Mouse (Mus musculus): ENCODE measurements around the gene Rnf115. TPM values are rescaled to one million over a fixed set of nuclear protein-coding genes. Genes with fewer than 3 reads are reported as not detected.
"Not testable (repeated sequence)": the region's sequence is repeated elsewhere in the genome, so short reads cannot be mapped to it uniquely, and the experiment has no call there.

Gene Rnf115
- total and polyA plus RNA-seq, 2 experiments from 2014 or later: 52.6 to 63.6 TPM

- 0 out of 2 replicates have a peak, but pooled peaks cover 1% of the 10 kb centered on the region for H3K36me3 ChIP-seq (ENCODE audit: insufficient read depth)
- no peaks in the 10 kb centered on the region for H3K27me3 ChIP-seq (ENCODE audit: insufficient read depth, low read length)
- 22% methylated on average over 7 of the region's 7 CpGs for WGBS
- no peaks in the 10 kb centered on the region for H3K9me3 ChIP-seq (ENCODE audit: low read length)
- H3K4me2 ChIP-seq (ENCODE audit: low read depth): peak overlapping the region; percentile 64
- ATAC-seq (no peak), DNase-seq (no peak)
- H3K9ac ChIP-seq: peak overlapping the region; percentile 70
- H3K27ac ChIP-seq (ENCODE audit: low read depth, low read length): no peak overlapping the region
- no peak for TF ChIP-seq CTCF (IDR thresholded peaks at IDR 0.05; ENCODE audit: low read depth)
- peaks cover 11% of the 10 kb centered on the region; the same call in 1 of the 2 replicates for H3K4me1 ChIP-seq (ENCODE audit: insufficient read depth)
- H3K4me3 ChIP-seq (ENCODE audit: low read depth, low read length): peak overlapping the region; percentile 56
Observed at GRCm38 (mm10) chr3:96728634-96729402, 1.4 kb downstream of the Rnf115 start.

DNA sequence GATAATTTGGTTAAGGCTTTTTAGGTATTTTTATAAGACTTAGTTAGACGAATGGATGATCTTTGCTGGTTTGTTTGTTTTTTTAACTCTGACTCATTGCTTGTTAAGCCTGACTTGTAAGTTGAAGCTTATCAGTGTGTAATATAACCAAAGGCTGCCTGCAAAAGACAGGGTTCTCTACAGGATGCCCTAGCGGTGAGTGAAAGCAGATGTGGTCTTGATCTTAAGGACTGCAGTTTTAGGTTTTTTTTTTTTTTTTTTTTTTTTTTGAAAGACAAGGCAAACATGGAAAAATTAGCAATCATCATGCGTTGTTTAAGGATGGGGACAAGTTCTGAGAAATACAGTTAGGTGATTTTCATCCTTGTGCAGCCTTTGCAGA, 1.9 kb downstream of the Rnf115 start:
- ATAC-seq: no peak
- Histone ChIP-seq H3K4me3 (ENCODE audit: low read depth, low read length) (no peak overlapping the region), H3K4me1 (ENCODE audit: insufficient read depth) (peaks cover 11% of the 10 kb centered on the region; the same call in 1 of the 2 replicates), H3K27ac (ENCODE audit: low read depth, low read length) (no peak overlapping the region), H3K4me2 (ENCODE audit: low read depth) (no peak overlapping the region; the same call in 1 of the 2 replicates), H3K9ac (no peak overlapping the region), H3K9me3 (ENCODE audit: low read length) (no peaks in the 10 kb centered on the region), H3K36me3 (ENCODE audit: insufficient read depth) (no peaks in the 10 kb centered on the region), H3K27me3 (ENCODE audit: insufficient read depth, low read length) (no peaks in the 10 kb centered on the region)
- TF ChIP-seq CTCF (IDR thresholded peaks at IDR 0.05; ENCODE audit: low read depth): no peak
- DNase-seq: no peak
- 87% methylated on average over 3 of the region's 3 CpGs for WGBS

- no peak overlapping the region for H3K27ac ChIP-seq (ENCODE audit: low read depth, low read length)
- H3K9ac ChIP-seq: no peak overlapping the region
- H3K4me3 ChIP-seq (ENCODE audit: low read depth, low read length): no peak overlapping the region
- WGBS: 76% methylated on average over 5 of the region's 5 CpGs
- no peaks in the 10 kb centered on the region for H3K9me3 ChIP-seq (ENCODE audit: low read length)
- H3K36me3 ChIP-seq (ENCODE audit: insufficient read depth): no peaks in the 10 kb centered on the region
- TF ChIP-seq CTCF (IDR thresholded peaks at IDR 0.05; ENCODE audit: low read depth): no peak
- ATAC-seq: no peak
- no peaks in the 10 kb centered on the region for H3K27me3 ChIP-seq (ENCODE audit: insufficient read depth, low read length)
- no peak for DNase-seq
- H3K4me1 ChIP-seq (ENCODE audit: insufficient read depth): peaks cover 11% of the 10 kb centered on the region; the same call in 1 of the 2 replicates
- no peak overlapping the region for H3K4me2 ChIP-seq (ENCODE audit: low read depth)
Observed at GRCm38 (mm10) chr3:96730785-96731184, 3.3 kb downstream of the Rnf115 start.

GRCm38 (mm10) chr3:96733984-96734383, 6.5 kb downstream of the Rnf115 start:
- Histone ChIP-seq H3K4me2 (ENCODE audit: low read depth) (no peak overlapping the region), H3K4me3 (ENCODE audit: low read depth, low read length) (no peak overlapping the region), H3K27ac (ENCODE audit: low read depth, low read length) (no peak overlapping the region), H3K4me1 (ENCODE audit: insufficient read depth) (peaks cover under 1% of the 10 kb centered on the region; the same call in 1 of the 2 replicates), H3K36me3 (ENCODE audit: insufficient read depth) (no peaks in the 10 kb centered on the region), H3K9ac (no peak overlapping the region), H3K27me3 (ENCODE audit: insufficient read depth, low read length) (no peaks in the 10 kb centered on the region), H3K9me3 (ENCODE audit: low read length) (no peaks in the 10 kb centered on the region)
- TF ChIP-seq CTCF (IDR thresholded peaks at IDR 0.05; ENCODE audit: low read depth): no peak
- ATAC-seq (no peak), DNase-seq (no peak)
- WGBS: 97% methylated on average over 1 of the region's 1 CpGs

- Histone ChIP-seq H3K4me2 (ENCODE audit: low read depth) (no peak overlapping the region), H3K9me3 (ENCODE audit: low read length) (no peaks in the 10 kb centered on the region), H3K36me3 (ENCODE audit: insufficient read depth) (no peaks in the 10 kb centered on the region), H3K9ac (no peak overlapping the region), H3K27ac (ENCODE audit: low read depth, low read length) (no peak overlapping the region), H3K4me1 (ENCODE audit: insufficient read depth) (no peaks in the 10 kb centered on the region; the same call in 1 of the 2 replicates), H3K4me3 (ENCODE audit: low read depth, low read length) (no peak overlapping the region), H3K27me3 (ENCODE audit: insufficient read depth, low read length) (no peaks in the 10 kb centered on the region)
- DNase-seq (no peak), ATAC-seq (no peak)
- TF ChIP-seq CTCF (IDR thresholded peaks at IDR 0.05; ENCODE audit: low read depth): no peak
- 91% methylated on average over 2 of the region's 2 CpGs for WGBS
Observed at GRCm38 (mm10) chr3:96735200-96735599, 7.7 kb downstream of the Rnf115 start.

- TF ChIP-seq CTCF (IDR thresholded peaks at IDR 0.05; ENCODE audit: low read depth): no peak
- DNase-seq: no peak
- H3K4me3 ChIP-seq (ENCODE audit: low read depth, low read length): no peak overlapping the region
- H3K27ac ChIP-seq (ENCODE audit: low read depth, low read length): no peak overlapping the region
- no peaks in the 10 kb centered on the region for H3K27me3 ChIP-seq (ENCODE audit: insufficient read depth, low read length)
- no peak overlapping the region for H3K9ac ChIP-seq
- H3K4me2 ChIP-seq (ENCODE audit: low read depth): no peak overlapping the region
- ATAC-seq: no peak
- no peaks in the 10 kb centered on the region for H3K36me3 ChIP-seq (ENCODE audit: insufficient read depth)
- 27% methylated on average over 1 of the region's 1 CpGs for WGBS
- no peaks in the 10 kb centered on the region; the same call in 1 of the 2 replicates for H3K4me1 ChIP-seq (ENCODE audit: insufficient read depth)
- H3K9me3 ChIP-seq (ENCODE audit: low read length): no peaks in the 10 kb centered on the region
Observed at GRCm38 (mm10) chr3:96737013-96737740, 9.7 kb downstream of the Rnf115 start.

DNA sequence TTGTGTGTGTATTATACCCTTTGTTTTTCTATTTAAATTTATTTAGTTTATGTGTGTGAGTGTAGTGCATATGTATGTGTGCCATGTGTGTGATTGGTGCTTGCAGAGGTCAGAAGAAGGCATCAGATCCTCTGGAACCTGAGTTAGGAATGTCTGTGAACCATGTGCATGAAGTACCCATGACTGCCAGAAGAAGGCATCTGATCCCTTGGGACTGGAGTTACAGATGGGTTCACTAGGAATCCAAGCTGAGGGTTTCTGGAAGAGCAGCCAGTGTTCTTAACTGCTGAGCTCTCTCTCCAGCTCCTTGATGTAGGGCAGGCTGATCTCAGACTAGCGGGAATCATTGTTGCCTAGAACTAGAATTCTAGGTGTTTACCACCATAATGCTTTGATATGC, 10.5 kb downstream of the Rnf115 start:
- no peak for DNase-seq
- H3K4me2 ChIP-seq (ENCODE audit: low read depth): no peak overlapping the region
- no peaks in the 10 kb centered on the region for H3K36me3 ChIP-seq (ENCODE audit: insufficient read depth)
- no peak overlapping the region for H3K9ac ChIP-seq
- H3K27me3 ChIP-seq (ENCODE audit: insufficient read depth, low read length): no peaks in the 10 kb centered on the region
- H3K4me3 ChIP-seq (ENCODE audit: low read depth, low read length): no peak overlapping the region
- 95% methylated on average over 1 of the region's 1 CpGs for WGBS
- H3K27ac ChIP-seq (ENCODE audit: low read depth, low read length): no peak overlapping the region
- no peaks in the 10 kb centered on the region for H3K9me3 ChIP-seq (ENCODE audit: low read length)
- no peak for ATAC-seq
- peak; percentile 37 for TF ChIP-seq CTCF (IDR thresholded peaks at IDR 0.05; ENCODE audit: low read depth)
- no peaks in the 10 kb centered on the region; the same call in 1 of the 2 replicates for H3K4me1 ChIP-seq (ENCODE audit: insufficient read depth)

DNA sequence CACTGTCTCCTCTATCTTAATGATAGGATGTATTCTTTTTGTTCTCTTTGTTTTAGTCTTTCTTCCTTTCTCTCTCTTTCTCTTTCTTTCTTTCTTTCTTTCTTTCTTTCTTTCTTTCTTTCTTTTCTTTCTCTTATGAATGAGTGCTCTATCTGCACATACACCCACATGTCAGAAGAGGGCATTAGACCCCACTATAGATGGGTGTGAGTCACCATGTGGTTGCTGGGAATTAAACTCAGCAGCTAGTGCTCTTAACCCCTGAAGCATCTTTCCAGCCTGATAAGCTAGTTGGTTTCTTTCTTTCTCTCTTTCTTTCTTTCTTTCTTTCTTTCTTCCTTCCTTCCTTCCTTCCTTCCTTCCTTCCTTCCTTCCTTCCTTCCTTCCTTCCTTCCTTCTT, 12.8 kb downstream of the Rnf115 start:
- H3K4me1 ChIP-seq (ENCODE audit: insufficient read depth); H3K27me3 ChIP-seq (ENCODE audit: insufficient read depth, low read length); H3K4me2 ChIP-seq (ENCODE audit: low read depth); H3K36me3 ChIP-seq (ENCODE audit: insufficient read depth); H3K27ac ChIP-seq (ENCODE audit: low read depth, low read length); ATAC-seq; DNase-seq; H3K4me3 ChIP-seq (ENCODE audit: low read depth, low read length); H3K9me3 ChIP-seq (ENCODE audit: low read length); H3K9ac ChIP-seq: not testable (repeated sequence)

Data from forebrain, postnatal 0 days (tissue).